Mouse (Mus musculus): ENCODE data around the gene Olfr365.

Gene Olfr365

GRCm38 (mm10) chr2:37187898-37188297, at the start of gene Olfr365:
Olfr365 (plus strand) TSS chr2:37188198.
- no peak for DNase-seq

- no peak for DNase-seq
Measured at GRCm38 (mm10) chr2:37139022-37139421, 49.0 kb upstream of the Olfr365 start, which contains the start of gene Olfr364-ps1. Olfr364-ps1 (plus strand) TSS chr2:37139322.

- DNase-seq, result no peak
Measured at GRCm38 (mm10) chr2:37211274-37211673, 23.3 kb downstream of the Olfr365 start, which contains the start of gene Olfr366. Olfr366 (plus strand) TSS chr2:37211574.

Data from thymus, postnatal 4 days (tissue).